Mouse (Mus musculus) cerebellum, adult 2 months (tissue): ENCODE measurements around the gene Gsto2.
"Not testable (repeated sequence)": the region's sequence is repeated elsewhere in the genome, so short reads cannot be mapped to it uniquely, and the experiment has no call there.

ENCODE experiments used
- CTCF ChIP-seq: fragments of 200-500 bp; IDR thresholded peaks from 2 replicates; pipeline ENCODE4 v1.5.1; 2011; ENCODE audit warnings: low read depth, mild to moderate bottlenecking, control low read depth, low read length, moderate library complexity, borderline replicate concordance; ENCODE audit not compliant: insufficient read depth
- POLR2A ChIP-seq: fragments of 200-500 bp; IDR thresholded peaks from 2 replicates; pipeline ENCODE4 v1.6.1; 2011; ENCODE audit warnings: low read length, control low read depth, borderline replicate concordance; ENCODE audit not compliant: insufficient read depth

- TF ChIP-seq CTCF, POLR2A: not testable (repeated sequence)
Observed at GRCm38 (mm10) chr19:47841234-47841633, 24.1 kb upstream of the Gsto2 start.
